Mouse (Mus musculus): ENCODE results near the gene Wnt9a.

GRCm38 (mm10) chr11:59259647-59260046 is 47.1 kb upstream of the Wnt9a start:
- TF ChIP-seq GATA1 (IDR thresholded peaks at IDR 0.05; ENCODE audit: low read length): peak; percentile 37; the same call in 1 of the 2 replicates
- TF ChIP-seq TAL1 (IDR thresholded peaks at IDR 0.05; ENCODE audit: low read length): peak; percentile 29; the same call in 2 of the 3 replicates

All from erythroblast, embryonic 14.5 days (primary cell).